Mouse (Mus musculus) ES-Bruce4 (cell line): ENCODE measurements at regions not wholly inside any gene's neighbourhood (a gene's known extent, or its start where the extent isn't known, plus 50 kb on each side); places are given as distances from the start of the nearest gene placed in this dataset.

Experiments
- H3K27ac ChIP-seq: 2 replicates; pipeline ENCODE4 v1.5.1; 2012; ENCODE audit warnings: low read length, inconsistent platforms; ENCODE audit not compliant: insufficient read depth
- H3K27me3 ChIP-seq: 2 replicates; pipeline ENCODE4 v1.6.1; 2012; ENCODE audit warnings: mild to moderate bottlenecking, low read length, inconsistent platforms; ENCODE audit not compliant: control insufficient read depth, poor library complexity, insufficient read depth, severe bottlenecking
- H3K36me3 ChIP-seq: 2 replicates; pipeline ENCODE4 v1.6.1; 2012; ENCODE audit warnings: inconsistent platforms, mild to moderate bottlenecking, low read length, moderate library complexity; ENCODE audit not compliant: control insufficient read depth, poor library complexity, insufficient read depth, severe bottlenecking
- H3K4me1 ChIP-seq: one replicate; pipeline ENCODE4 v1.8.1; 2011; ENCODE audit warnings: low read length; ENCODE audit not compliant: control insufficient read depth, insufficient read depth
- H3K4me3 ChIP-seq: 2 replicates; pipeline ENCODE4 v1.5.1; 2011; ENCODE audit warnings: low read depth, mild to moderate bottlenecking, low read length
- H3K9ac ChIP-seq: 2 replicates; pipeline ENCODE4 v1.6.1; 2012; ENCODE audit warnings: low read depth, mild to moderate bottlenecking, inconsistent platforms; ENCODE audit not compliant: poor library complexity, severe bottlenecking
- H3K9me3 ChIP-seq: replicated peaks from 2 replicates; pipeline ENCODE4 v1.6.1; 2012; ENCODE audit warnings: mild to moderate bottlenecking, low read length, inconsistent platforms; ENCODE audit not compliant: control insufficient read depth, poor library complexity, insufficient read depth, severe bottlenecking
- CTCF ChIP-seq: IDR thresholded peaks from one replicate; pipeline ENCODE4 v1.8.1; 2011; ENCODE audit warnings: low read depth, low read length
- EP300 ChIP-seq: IDR thresholded peaks from 2 replicates; pipeline ENCODE4 v1.6.1; 2011; ENCODE audit warnings: low read depth, low read length; ENCODE audit not compliant: insufficient read depth
- POLR2A ChIP-seq: IDR thresholded peaks from one replicate; pipeline ENCODE4 v1.8.1; 2011; ENCODE audit warnings: low read length; ENCODE audit not compliant: insufficient read depth

GRCm38 (mm10) chr8:89758695-89759094 is 589.4 kb downstream of the Tox3 start:
- Histone ChIP-seq H3K27me3 (no peaks in the 10 kb centered on the region), H3K4me1 (no peaks in the 10 kb centered on the region), H3K9ac (no peak overlapping the region), H3K36me3 (no peaks in the 10 kb centered on the region), H3K9me3 (no peaks in the 10 kb centered on the region), H3K4me3 (no peak overlapping the region), H3K27ac (no peak overlapping the region)
- TF ChIP-seq CTCF (no peak), EP300 (no peak), POLR2A (no peak)

- TF ChIP-seq CTCF (no peak), EP300 (no peak)
- no peak overlapping the region for H3K9ac ChIP-seq
- H3K4me3 ChIP-seq, result no peak overlapping the region
- no peaks in the 10 kb centered on the region for H3K9me3 ChIP-seq
- H3K27ac ChIP-seq, result no peak overlapping the region
- H3K36me3 ChIP-seq, result no peaks in the 10 kb centered on the region
- no peaks in the 10 kb centered on the region; the same call in 1 of the 2 replicates for H3K27me3 ChIP-seq
- H3K4me1 ChIP-seq, result no peaks in the 10 kb centered on the region
Measured at GRCm38 (mm10) chr8:89755951-89756350, 592.2 kb downstream of the Tox3 start.

- H3K36me3 ChIP-seq, result no peaks in the 10 kb centered on the region
- H3K27me3 ChIP-seq, result peaks cover under 1% of the 10 kb centered on the region
- no peaks in the 10 kb centered on the region for H3K4me1 ChIP-seq
- H3K9me3 ChIP-seq, result no peaks in the 10 kb centered on the region
- TF ChIP-seq EP300, result no peak
- TF ChIP-seq POLR2A, result no peak
- TF ChIP-seq CTCF, result no peak
- no peak overlapping the region for H3K27ac ChIP-seq
- H3K4me3 ChIP-seq, result no peak overlapping the region
- H3K9ac ChIP-seq, result no peak overlapping the region
Measured at GRCm38 (mm10) chr8:89751201-89751600, 596.9 kb downstream of the Tox3 start.

GRCm38 (mm10) chr8:89747726-89748125 is 600.4 kb downstream of the Tox3 start:
- no peaks in the 10 kb centered on the region for H3K4me1 ChIP-seq
- H3K27ac ChIP-seq, result no peak overlapping the region
- no peaks in the 10 kb centered on the region for H3K9me3 ChIP-seq
- H3K27me3 ChIP-seq, result peaks cover 1% of the 10 kb centered on the region
- H3K4me3 ChIP-seq, result no peak overlapping the region
- H3K9ac ChIP-seq, result no peak overlapping the region
- TF ChIP-seq POLR2A, result no peak
- no peak for TF ChIP-seq CTCF
- no peak for TF ChIP-seq EP300
- no peaks in the 10 kb centered on the region for H3K36me3 ChIP-seq

GRCm38 (mm10) chr8:89744267-89745028 is 603.7 kb downstream of the Tox3 start:
- Histone ChIP-seq H3K27ac (no peak overlapping the region), H3K4me3 (no peak overlapping the region), H3K9ac (no peak overlapping the region), H3K4me1 (no peaks in the 10 kb centered on the region), H3K9me3 (no peaks in the 10 kb centered on the region), H3K27me3 (peaks cover 1% of the 10 kb centered on the region; the same call in 1 of the 2 replicates), H3K36me3 (no peaks in the 10 kb centered on the region)
- TF ChIP-seq CTCF (no peak), EP300 (no peak), POLR2A (no peak)

- Histone ChIP-seq H3K4me3 (no peak overlapping the region), H3K9ac (no peak overlapping the region), H3K36me3 (no peaks in the 10 kb centered on the region), H3K9me3 (no peaks in the 10 kb centered on the region; the same call in 1 of the 2 replicates), H3K27ac (no peak overlapping the region), H3K27me3 (no peaks in the 10 kb centered on the region), H3K4me1 (no peaks in the 10 kb centered on the region)
- TF ChIP-seq CTCF (no peak), POLR2A (no peak), EP300 (no peak)
Measured at GRCm38 (mm10) chr8:89738657-89739056, 609.5 kb downstream of the Tox3 start.
